In genomic region chr13:6167055-6167761, GRCm38 (mm10) we compare ENCODE assay signal across 14 mouse cellular contexts.
A peak's percentile ranks its signal among the peaks of the same experiment; 100 is the strongest.
DNase-seq lines count a peak whose midpoint lies in the region; ATAC-seq and TF ChIP-seq lines count a peak whose summit lies in the region.
"Had no signal": no experiment of that assay in that cellular context is flagged by ENCODE, and none has a peak within 500 bp of the region (broad histone marks: within the 10 kb centered on the region; RNA-seq: fewer than 3 reads in every experiment).

No protein-coding gene starts in this region.

- ATAC-seq in stomach, postnatal 0 days (ENCODE audit: low FRiP score, low TSS enrichment), result no peak

- H3K4me3 ChIP-seq in CH12.LX (replicated peaks in 1 of 3; ENCODE audit: low read depth in 2 of 3, low read length in 2 of 3, poor library complexity in 1 of 3), result no peak overlapping the region
- no peak overlapping the region for H3K4me3 ChIP-seq in embryonic fibroblast, embryonic 13.5 days (ENCODE audit: insufficient read depth, low read length)
- no peak overlapping the region for H3K4me3 ChIP-seq in stomach, postnatal 0 days (ENCODE audit: low read depth, low read length)

- TF ChIP-seq EP300 in CH12.LX (IDR thresholded peaks at IDR 0.05; ENCODE audit: low read length), result no peak
- TF ChIP-seq EP300 in stomach, postnatal 0 days (optimal IDR thresholded peaks at IDR 0.05), result no peak

- H3K9me3 ChIP-seq in CH12.LX (replicated peaks; ENCODE audit: low read length), result no peaks in the 10 kb centered on the region
- H3K9me3 ChIP-seq in stomach, postnatal 0 days (ENCODE audit: control insufficient read depth, low read length), result no peaks in the 10 kb centered on the region

- no peaks in the 10 kb centered on the region for H3K27me3 ChIP-seq in CH12.LX (replicated peaks)
- H3K27me3 ChIP-seq in stomach, postnatal 0 days (ENCODE audit: control insufficient read depth, insufficient read depth, low read length), result no peaks in the 10 kb centered on the region

- TF ChIP-seq POLR2A in CH12.LX (IDR thresholded peaks at IDR 0.05; ENCODE audit: low read depth, low read length), result no peak
- TF ChIP-seq POLR2A in embryonic fibroblast, embryonic 13.5 days (IDR thresholded peaks at IDR 0.05; ENCODE audit: low read depth, low read length), result no peak

- H3K27ac ChIP-seq in CH12.LX (ENCODE audit: insufficient read depth, low read depth), result no peak overlapping the region
- peak overlapping the region; percentile 95 for H3K27ac ChIP-seq in embryonic fibroblast, embryonic 13.5 days (ENCODE audit: insufficient read depth, low read length)
- no peak overlapping the region for H3K27ac ChIP-seq in stomach, postnatal 0 days (replicated peaks)

- dilution Hi-C loops in CH12.LX (cut with MboI; ENCODE audit: extremely low pct_ligation_motif_present, extremely low pct_unique_long_range_greater_than_20kb, low sequenced_read_pairs), result no loop called here

- in situ Hi-C loops in CH12.LX (cut with MboI; ENCODE audit: low pct_ligation_motif_present, low pct_unique_long_range_greater_than_20kb, low sequenced_read_pairs), result no loop called here

- no peaks in the 10 kb centered on the region for H3K36me3 ChIP-seq in CH12.LX (replicated peaks in 1 of 2; ENCODE audit: control insufficient read depth in 1 of 2, insufficient read depth in 1 of 2, low read length in 1 of 2)
- no peaks in the 10 kb centered on the region for H3K36me3 ChIP-seq in stomach, postnatal 0 days (ENCODE audit: control insufficient read depth, insufficient read depth, low read length)

- H3K79me2 ChIP-seq in CH12.LX (replicated peaks; ENCODE audit: control insufficient read depth, extremely low read depth, insufficient read depth, poor library complexity, severe bottlenecking), result no peaks in the 10 kb centered on the region

- H3K4me2 ChIP-seq in CH12.LX (ENCODE audit: insufficient read depth, low read depth, poor library complexity, severe bottlenecking), result no peak overlapping the region
- H3K4me2 ChIP-seq in stomach, postnatal 0 days (replicated peaks; ENCODE audit: low read depth), result no peak overlapping the region
- H3K4me2 ChIP-seq: heart, embryonic 11.5 days; liver, embryonic 11.5 days had no signal

- no peak for TF ChIP-seq RAD21 in CH12.LX (IDR thresholded peaks at IDR 0.05; ENCODE audit: low read depth, low read length)

- peak; percentile 18 to 68 for DNase-seq in frontal cortex, postnatal 36 days (ENCODE audit: low spot score in 2 of 2)
- DNase-seq in frontal cortex, postnatal 25 days (ENCODE audit: low spot score in 2 of 2), result no peak
- peak; percentile 26 for DNase-seq in layer of hippocampus, adult 9-11 months
- DNase-seq in layer of hippocampus, postnatal 10 days (ENCODE audit: low spot score in 2 of 2), result no peak
- peak; percentile 8 for DNase-seq in CH12.LX (ENCODE audit: extremely low read depth)
- DNase-seq in stomach, postnatal 0 days (ENCODE audit: low spot score), result no peak
- no peak for DNase-seq in thymus, adult 18-20 months
- DNase-seq: adrenal gland, postnatal 10 days; cerebellum, adult 9-11 months; kidney, adult 8-10 months; thymus, postnatal 14 days had no signal

- peaks cover 4 to 11% of the 10 kb centered on the region in 2 experiments; a peak in 3 of 4 replicates for H3K4me1 ChIP-seq in CH12.LX (ENCODE audit: control insufficient read depth in 1 of 2, insufficient read depth in 2 of 2)
- peaks cover 10% of the 10 kb centered on the region for H3K4me1 ChIP-seq in embryonic fibroblast, embryonic 13.5 days (ENCODE audit: control insufficient read depth, insufficient read depth, low read length)
- no peaks in the 10 kb centered on the region for H3K4me1 ChIP-seq in stomach, postnatal 0 days (replicated peaks; ENCODE audit: control insufficient read depth, insufficient read depth)

- 82% methylated on average over 1 of the region's 1 CpGs for WGBS in stomach, postnatal 0 days

- no peak for TF ChIP-seq CTCF in CH12.LX (conservative IDR thresholded peaks at IDR 0.05 in 1 of 2, IDR thresholded peaks at IDR 0.05 in 1 of 2; ENCODE audit: low read depth in 2 of 2, low read length in 2 of 2)
- TF ChIP-seq CTCF in embryonic fibroblast, embryonic 13.5 days (IDR thresholded peaks at IDR 0.05; ENCODE audit: borderline replicate concordance, insufficient read depth, low read length), result no peak
- TF ChIP-seq CTCF in stomach, postnatal 0 days (IDR thresholded peaks at IDR 0.05; ENCODE audit: low read depth), result no peak

- H3K9ac ChIP-seq in CH12.LX (ENCODE audit: insufficient read depth, low read depth), result no peak overlapping the region
- no peak overlapping the region for H3K9ac ChIP-seq in stomach, postnatal 0 days (ENCODE audit: low read length)

TF ChIP-seq in CH12.LX, 34 proteins besides CTCF, POLR2A, EP300 and RAD21:
- TF ChIP-seq ELF1 (IDR thresholded peaks at IDR 0.05; ENCODE audit: low read depth, low read length) (no peak), SIN3A (IDR thresholded peaks at IDR 0.05; ENCODE audit: low read length) (no peak), ZMIZ1 (IDR thresholded peaks at IDR 0.05; ENCODE audit: low read depth, low read length) (no peak), JUND (conservative IDR thresholded peaks at IDR 0.05; ENCODE audit: low read depth, low read length) (no peak), RCOR1 (conservative IDR thresholded peaks at IDR 0.05; ENCODE audit: low read depth, low read length) (no peak), E2F4 (IDR thresholded peaks at IDR 0.05; ENCODE audit: insufficient replicate concordance, low read depth, low read length) (no peak), GABPA (IDR thresholded peaks at IDR 0.05; ENCODE audit: insufficient replicate concordance, low read depth, low read length) (no peak), JUN (IDR thresholded peaks at IDR 0.05; ENCODE audit: insufficient read depth, low read depth, low read length) (no peak), MAZ (IDR thresholded peaks at IDR 0.05; ENCODE audit: low read depth, low read length) (no peak), TCF12 (IDR thresholded peaks at IDR 0.05; ENCODE audit: low read depth, low read length) (no peak), NELFE (IDR thresholded peaks at IDR 0.05; ENCODE audit: low read depth, low read length) (no peak), HCFC1 (IDR thresholded peaks at IDR 0.05; ENCODE audit: low read depth, low read length) (no peak), ZNF384 (IDR thresholded peaks at IDR 0.05; ENCODE audit: low read depth, low read length) (no peak), ETS1 (conservative IDR thresholded peaks at IDR 0.05; ENCODE audit: low read depth, low read length) (no peak), NRF1 (IDR thresholded peaks at IDR 0.05; ENCODE audit: low read depth, low read length) (no peak)

Comparison
In these comparisons a context has a peak if more than half of its experiments do, and no peak if none do; other contexts are left out.
1. DNase-seq: peak in frontal cortex, postnatal 36 days (2 of 2), layer of hippocampus, adult 9-11 months (single experiment) and CH12.LX (single experiment); none in frontal cortex, postnatal 25 days (0 of 2), layer of hippocampus, postnatal 10 days (0 of 2), stomach, postnatal 0 days (single experiment) and thymus, adult 18-20 months (0 of 2).